Mouse (Mus musculus) heart, adult 2 months (tissue): ENCODE data around the gene A2m.

Experiments
- CTCF ChIP-seq: fragments of 200-600 bp; IDR thresholded peaks from 2 replicates; pipeline ENCODE4 v1.8.1; 2022; ENCODE audit warnings: antibody characterized with exemption, mild to moderate bottlenecking, moderate library complexity
- EP300 ChIP-seq: fragments of 200-500 bp; IDR thresholded peaks from 2 replicates; pipeline ENCODE4 v1.6.1; 2011; ENCODE audit warnings: low read depth, low read length, control low read depth; ENCODE audit not compliant: insufficient read depth

DNA sequence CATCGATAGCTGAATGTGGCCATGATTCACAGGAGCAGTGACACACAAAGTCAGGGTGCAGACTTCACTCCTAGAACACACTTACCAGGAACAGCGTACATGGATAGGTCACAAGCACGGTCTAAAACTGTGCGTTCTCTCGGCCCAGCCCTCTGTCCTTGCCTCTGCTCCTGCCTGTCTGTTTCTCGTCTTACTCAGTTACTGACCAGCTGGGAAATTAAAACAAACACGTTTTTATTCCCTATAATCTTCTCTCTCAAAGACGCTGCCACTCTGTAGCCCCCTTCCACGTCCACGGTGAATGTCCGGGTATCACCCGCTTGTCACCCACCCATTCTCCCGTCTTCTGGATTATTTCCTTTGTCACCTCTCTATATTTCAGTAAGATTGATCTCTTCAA lies 656 bp upstream of the A2m start:
- TF ChIP-seq CTCF (no peak), EP300 (no peak)
